Mouse (Mus musculus) G1E (cell line): ENCODE measurements around the gene Dnajc12. TPM values are rescaled to one million over a fixed set of nuclear protein-coding genes. Genes with fewer than 3 reads are reported as not detected.
"Not testable (repeated sequence)": the region's sequence is repeated elsewhere in the genome, so short reads cannot be mapped to it uniquely, and the experiment has no call there.

Experiments used
- ATAC-seq: 2 replicates; pipeline ENCODE4 v1.8.0; 2016; ENCODE audit warnings: mild to moderate bottlenecking; ENCODE audit not compliant: insufficient number of reproducible peaks, poor library complexity, low FRiP score, severe bottlenecking; ENCODE audit errors: extremely low read depth
- DNase-seq: peaks from one replicate; pipeline ENCODE4 v3.0.0; 2012; ENCODE audit warnings: low spot score
- H3K27me3 ChIP-seq: 2 replicates; pipeline ENCODE4 v1.6.1; 2012; ENCODE audit warnings: mild to moderate bottlenecking, low read length, inconsistent platforms; ENCODE audit not compliant: insufficient read depth
- H3K36me3 ChIP-seq: replicated peaks from 2 replicates; pipeline ENCODE3; 2012; ENCODE audit warnings: mild to moderate bottlenecking, inconsistent platforms
- H3K4me1 ChIP-seq: 2 replicates; pipeline ENCODE4 v1.6.1; 2012; ENCODE audit warnings: low read depth, low read length, inconsistent platforms, mixed read lengths; ENCODE audit not compliant: insufficient read depth
- H3K4me3 ChIP-seq: 2 replicates; pipeline ENCODE4 v1.5.1; 2012; ENCODE audit warnings: low read depth, mild to moderate bottlenecking, inconsistent platforms, low read length, moderate library complexity, mixed read lengths
- H3K9me3 ChIP-seq: replicated peaks from 2 replicates; pipeline ENCODE4 v1.6.1; 2012; ENCODE audit warnings: inconsistent platforms
- CTCF ChIP-seq: IDR thresholded peaks from 2 replicates; pipeline ENCODE4 v1.5.1; 2012; ENCODE audit warnings: low read depth, low read length, inconsistent platforms, mixed read lengths
- GATA1 ChIP-seq: IDR thresholded peaks from 2 replicates; pipeline ENCODE4 v1.6.1; 2012; ENCODE audit warnings: borderline replicate concordance, low read length, inconsistent platforms, mixed read lengths
- GATA2 ChIP-seq: IDR thresholded peaks from 2 replicates; pipeline ENCODE4 v1.6.1; 2012; ENCODE audit warnings: low read depth, low read length, inconsistent platforms, borderline replicate concordance
- POLR2AphosphoS5 ChIP-seq: IDR thresholded peaks from 2 replicates; pipeline ENCODE4 v1.6.1; 2012; ENCODE audit warnings: low read depth, low read length, inconsistent platforms; ENCODE audit not compliant: insufficient replicate concordance
- TAL1 ChIP-seq: conservative IDR thresholded peaks from 2 replicates; pipeline ENCODE4 v1.6.1; 2012; ENCODE audit warnings: low read depth, low read length, inconsistent platforms, mixed read lengths
- polyA plus RNA-seq: library from polyadenylated mRNA; stranded (reverse); fragments of >175 nt; gene quantifications from 2 replicates; pipeline ENCODE4 v1.2.3, GENCODE M21; 2012
- total RNA-seq, 2 experiments: library from RNA; stranded (forward) in 1 of 2; stranded (reverse) in 1 of 2; fragments of 200-1000 nt in 1 of 2; fragments of >200 nt in 1 of 2; fragmentation: Nextera tagmentation in 1 of 2; gene quantifications; 2 replicates each; pipeline ENCODE4 v1.2.3; 2014 to 2017

The Dnajc12 gene
- total and polyA plus RNA-seq, 3 experiments: 0.20 to 1.9 (median 1.2) TPM

DNA sequence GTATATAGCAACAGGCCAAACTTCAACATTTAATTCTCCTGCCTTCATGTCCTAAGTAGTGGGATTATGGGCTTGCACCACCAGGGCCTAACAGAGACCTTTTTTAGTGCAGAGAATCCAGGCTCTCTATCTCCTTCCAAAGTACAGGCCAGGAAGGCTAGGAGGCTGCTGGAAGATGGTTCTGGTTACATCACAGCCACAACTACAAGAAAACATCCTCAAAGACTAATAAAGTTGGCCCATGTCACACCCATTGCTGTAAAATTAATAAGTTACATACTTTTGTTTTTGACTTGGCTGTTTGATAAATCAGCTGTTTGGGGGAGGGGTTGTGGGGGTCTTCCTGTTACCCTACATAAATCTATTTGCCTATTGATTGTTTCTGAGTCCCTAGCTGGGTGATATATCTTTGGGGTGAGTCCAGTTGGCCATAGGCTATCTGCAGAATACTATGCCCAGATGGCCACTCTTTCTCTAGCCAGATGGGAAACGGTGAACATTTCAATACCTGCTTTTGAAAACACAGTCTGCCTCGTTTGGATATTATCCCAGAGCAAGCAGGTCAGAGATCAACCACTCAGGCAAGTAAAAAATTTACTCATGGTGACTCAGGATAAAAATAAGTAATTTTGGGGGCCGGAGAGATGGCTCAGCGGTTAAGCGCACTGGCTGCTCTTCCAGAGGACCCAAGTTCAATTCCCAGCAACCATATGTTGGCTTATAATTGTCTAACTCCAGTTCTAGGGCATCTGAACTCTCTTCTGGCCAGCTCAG is 20.7 kb downstream of the Dnajc12 start:
- no peak for TF ChIP-seq TAL1

DNA sequence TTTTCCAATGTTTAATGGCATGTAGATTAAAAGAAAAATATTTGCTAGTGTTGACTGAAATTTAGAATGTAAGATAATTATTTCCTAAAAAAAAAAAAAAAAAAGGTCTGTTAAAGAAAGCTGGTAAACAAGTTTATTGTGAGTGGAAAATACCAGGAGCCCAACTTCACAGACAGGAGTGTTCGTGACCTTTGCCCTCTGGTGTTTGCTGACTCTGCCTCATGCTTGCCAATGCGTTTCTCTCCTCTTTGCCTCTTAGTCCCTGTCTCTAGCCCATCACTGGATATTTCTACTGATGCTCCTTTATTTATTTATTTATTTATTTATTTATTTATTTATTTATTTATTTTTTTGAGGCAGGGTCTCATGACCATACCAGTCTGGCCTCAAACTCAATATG is 21.4 kb downstream of the Dnajc12 start:
- no peak for ATAC-seq
- no peaks in the 10 kb centered on the region for H3K4me1 ChIP-seq
- H3K36me3 ChIP-seq: no peaks in the 10 kb centered on the region
- no peak for TF ChIP-seq TAL1
- TF ChIP-seq CTCF: no peak
- no peak for TF ChIP-seq GATA1
- TF ChIP-seq POLR2AphosphoS5: no peak
- TF ChIP-seq GATA2: no peak
- no peaks in the 10 kb centered on the region for H3K9me3 ChIP-seq
- no peak overlapping the region for H3K4me3 ChIP-seq
- no peak for DNase-seq
- H3K27me3 ChIP-seq: no peaks in the 10 kb centered on the region

More for the DNA sequence above, 20.7 kb downstream of the Dnajc12 start:
- Histone ChIP-seq H3K4me1 (no peaks in the 10 kb centered on the region), H3K4me3 (no peak overlapping the region), H3K9me3 (no peaks in the 10 kb centered on the region), H3K27me3 (no peaks in the 10 kb centered on the region), H3K36me3 (no peaks in the 10 kb centered on the region)
- ATAC-seq (no peak), DNase-seq (no peak)

DNA sequence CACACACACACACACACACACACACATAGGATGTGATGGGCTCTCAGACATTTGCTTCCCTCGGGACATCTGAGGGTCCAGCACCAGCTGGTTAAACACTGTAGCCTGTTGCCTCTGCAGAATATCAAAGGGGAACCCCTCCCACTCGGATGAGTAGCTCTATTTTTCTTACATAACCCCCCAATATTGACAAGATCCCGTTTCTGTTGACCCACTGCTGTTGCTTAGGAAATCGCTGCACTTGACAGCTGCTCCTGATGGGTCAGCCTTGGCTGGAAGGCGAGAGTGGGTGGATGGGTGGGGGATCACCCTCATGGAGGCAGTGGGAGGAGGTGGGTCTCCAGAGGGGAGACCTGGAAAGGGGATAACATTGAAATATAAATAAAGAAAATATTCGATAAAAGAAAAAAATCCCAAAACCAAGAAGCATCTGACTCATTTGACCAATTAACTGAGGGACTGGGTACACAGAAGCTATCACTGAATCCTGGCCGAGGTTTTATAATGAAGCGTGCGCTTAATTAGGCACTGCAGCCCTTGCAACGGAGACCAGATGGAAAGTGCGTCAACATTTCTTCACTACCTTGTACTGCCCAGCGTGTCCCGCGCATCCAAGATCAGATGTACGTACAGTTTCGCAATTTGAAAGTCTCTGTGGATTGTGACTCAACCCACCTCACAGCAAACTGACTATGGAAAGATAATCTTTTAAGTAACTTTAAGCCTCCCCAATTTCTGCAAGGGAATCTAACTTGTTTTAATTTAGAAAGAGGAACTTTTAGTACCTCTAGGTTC is 28.1 kb downstream of the Dnajc12 start:
- no peak for ATAC-seq
- no peak for TF ChIP-seq CTCF
- no peak for TF ChIP-seq TAL1
- TF ChIP-seq POLR2AphosphoS5: no peak
- Histone ChIP-seq H3K36me3 (no peaks in the 10 kb centered on the region), H3K9me3 (no peaks in the 10 kb centered on the region), H3K4me1 (no peaks in the 10 kb centered on the region), H3K27me3 (no peaks in the 10 kb centered on the region), H3K4me3 (no peak overlapping the region)
- DNase-seq: no peak

GRCm38 (mm10) chr10:63411674-63412073 is 29.4 kb downstream of the Dnajc12 start:
- not testable (repeated sequence) for H3K4me1 ChIP-seq, H3K27me3 ChIP-seq, ATAC-seq, H3K36me3 ChIP-seq, H3K9me3 ChIP-seq, DNase-seq, H3K4me3 ChIP-seq

DNA sequence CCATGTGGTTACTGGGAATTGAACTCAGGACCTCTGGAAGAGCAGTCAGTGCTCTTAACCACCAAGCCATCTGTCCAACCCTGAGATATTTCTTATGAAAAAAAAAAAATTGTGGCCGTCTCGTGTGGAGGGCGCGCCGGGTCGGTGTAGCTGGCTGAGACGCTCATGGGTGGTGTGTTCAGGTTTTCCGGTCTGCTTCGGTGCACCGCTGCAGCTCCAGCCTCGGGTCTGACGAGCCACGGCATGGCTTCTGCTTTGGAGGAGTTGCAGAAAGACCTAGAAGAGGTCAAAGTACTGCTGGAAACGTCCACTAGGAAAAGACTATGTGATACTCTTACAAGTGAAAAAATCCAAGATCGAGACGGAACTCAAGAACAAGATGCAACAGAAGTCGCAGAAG is 30.5 kb downstream of the Dnajc12 start:
- Histone ChIP-seq H3K9me3 (no peaks in the 10 kb centered on the region), H3K36me3 (no peaks in the 10 kb centered on the region), H3K4me1 (no peaks in the 10 kb centered on the region), H3K4me3 (no peak overlapping the region), H3K27me3 (no peaks in the 10 kb centered on the region)
- ATAC-seq: no peak
- TF ChIP-seq CTCF (no peak), GATA1 (no peak), POLR2AphosphoS5 (no peak), TAL1 (no peak), GATA2 (no peak)
- no peak for DNase-seq

- Histone ChIP-seq H3K27me3 (no peaks in the 10 kb centered on the region), H3K4me1 (no peaks in the 10 kb centered on the region), H3K4me3 (no peak overlapping the region), H3K36me3 (no peaks in the 10 kb centered on the region), H3K9me3 (no peaks in the 10 kb centered on the region)
- no peak for TF ChIP-seq POLR2AphosphoS5
- no peak for TF ChIP-seq GATA1
- no peak for TF ChIP-seq CTCF
- no peak for TF ChIP-seq TAL1
- TF ChIP-seq GATA2: no peak
- ATAC-seq (no peak), DNase-seq (no peak)
Measured at GRCm38 (mm10) chr10:63415287-63415686, 33.0 kb downstream of the Dnajc12 start.

DNA sequence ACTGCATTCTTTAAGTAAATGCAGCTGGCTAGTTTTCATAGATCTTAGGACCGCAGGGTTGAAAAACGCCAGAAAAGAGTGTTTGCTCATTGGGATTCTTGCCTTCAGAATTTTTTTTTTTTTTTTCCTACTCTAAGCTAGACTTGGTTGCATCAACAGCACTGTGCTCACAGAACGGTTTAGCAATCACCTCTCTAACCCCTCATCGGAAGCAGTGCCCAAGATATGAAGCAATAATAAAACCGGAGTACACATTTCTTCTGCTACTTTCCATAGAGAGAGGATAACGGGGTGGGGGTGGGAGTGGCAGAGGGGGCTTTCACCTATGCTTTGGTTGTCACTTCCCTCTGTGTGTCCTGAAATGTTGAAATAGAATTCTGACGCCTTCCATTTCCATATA is 33.6 kb downstream of the Dnajc12 start:
- Histone ChIP-seq H3K4me1 (no peaks in the 10 kb centered on the region), H3K36me3 (no peaks in the 10 kb centered on the region), H3K9me3 (no peaks in the 10 kb centered on the region), H3K4me3 (no peak overlapping the region), H3K27me3 (no peaks in the 10 kb centered on the region)
- ATAC-seq (no peak), DNase-seq (no peak)
- TF ChIP-seq POLR2AphosphoS5 (no peak), CTCF (no peak), TAL1 (no peak), GATA1 (no peak), GATA2 (no peak)
